Mouse (Mus musculus): ENCODE data around the gene Ifnar1. TPM values are rescaled to one million over a fixed set of nuclear protein-coding genes. Genes with fewer than 3 reads are reported as not detected.

Ifnar1 gene
- total RNA-seq, 2 experiments from 2014 or later: 11.3 to 15.4 TPM

DNA sequence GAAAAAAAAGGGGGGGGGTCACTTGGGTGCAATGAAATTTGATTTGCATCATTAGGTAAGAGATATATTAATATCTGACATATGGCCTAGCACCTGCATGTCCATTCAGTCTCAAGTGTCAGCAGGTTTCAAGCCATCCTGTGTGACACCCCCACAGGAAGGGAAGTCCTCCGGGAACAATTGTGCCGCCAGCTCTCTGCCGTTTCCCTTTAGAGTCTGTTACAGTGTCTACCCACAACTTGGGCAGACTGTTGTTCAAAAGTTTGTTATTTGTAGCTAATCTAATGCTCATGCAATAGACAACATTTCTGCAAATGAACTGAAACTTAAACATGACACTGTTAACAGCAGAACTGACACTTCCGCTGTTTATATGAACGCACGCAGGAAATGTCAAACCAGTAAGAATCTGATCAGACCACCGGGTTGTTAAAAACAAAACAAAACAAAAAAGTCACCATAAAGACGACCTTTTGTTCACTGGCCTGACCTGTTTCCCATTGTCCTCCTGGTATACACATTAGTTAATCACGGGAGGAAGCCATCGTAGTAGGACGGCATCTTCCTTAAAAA, 23.9 kb upstream of the Ifnar1 start:
- DNase-seq: no peak

- DNase-seq: no peak
Measured at GRCm38 (mm10) chr16:91461773-91462181, 23.3 kb upstream of the Ifnar1 start.

DNA sequence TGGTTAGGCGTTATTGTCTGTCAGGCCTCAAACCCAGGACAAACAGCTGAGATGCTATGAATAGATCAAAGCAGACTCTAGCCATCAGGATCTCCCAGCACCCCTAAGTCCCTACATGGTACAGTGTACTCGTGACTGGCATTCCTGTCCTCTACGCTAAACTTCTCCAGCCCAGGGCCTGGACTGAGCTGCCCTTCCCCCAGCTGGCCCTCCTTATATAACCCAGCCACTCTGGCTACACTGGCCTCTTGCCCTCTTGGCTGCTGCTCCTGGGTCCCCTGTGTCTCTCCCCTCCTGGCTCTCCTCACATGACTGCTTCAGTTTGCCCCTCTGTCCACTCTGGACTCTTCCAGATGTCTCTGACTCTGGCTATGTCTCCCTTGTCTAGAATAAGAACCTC, 22.4 kb upstream of the Ifnar1 start:
- DNase-seq: no peak

DNA sequence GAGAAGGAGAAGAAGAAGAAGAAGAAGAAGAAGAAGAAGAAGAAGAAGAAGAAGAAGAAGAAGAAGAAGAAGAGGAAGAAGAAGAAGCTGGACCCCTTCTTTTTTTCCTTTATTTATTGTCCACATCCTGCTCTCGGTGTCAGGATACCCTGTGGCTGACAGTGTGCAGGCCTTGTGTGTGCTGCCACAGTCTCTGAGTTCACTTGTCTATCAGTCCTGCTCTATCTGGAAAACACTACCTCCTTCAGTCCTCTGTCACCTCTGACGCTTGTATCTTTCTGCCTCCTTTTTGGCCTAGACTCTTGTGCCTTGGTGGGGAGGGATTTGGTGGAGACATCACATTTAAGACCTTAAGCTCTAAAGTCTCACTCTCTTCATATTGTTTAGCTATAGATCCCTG, 21.6 kb upstream of the Ifnar1 start:
- DNase-seq: no peak

GRCm38 (mm10) chr16:91463836-91464400, 21.1 kb upstream of the Ifnar1 start:
- no peak for DNase-seq

DNA sequence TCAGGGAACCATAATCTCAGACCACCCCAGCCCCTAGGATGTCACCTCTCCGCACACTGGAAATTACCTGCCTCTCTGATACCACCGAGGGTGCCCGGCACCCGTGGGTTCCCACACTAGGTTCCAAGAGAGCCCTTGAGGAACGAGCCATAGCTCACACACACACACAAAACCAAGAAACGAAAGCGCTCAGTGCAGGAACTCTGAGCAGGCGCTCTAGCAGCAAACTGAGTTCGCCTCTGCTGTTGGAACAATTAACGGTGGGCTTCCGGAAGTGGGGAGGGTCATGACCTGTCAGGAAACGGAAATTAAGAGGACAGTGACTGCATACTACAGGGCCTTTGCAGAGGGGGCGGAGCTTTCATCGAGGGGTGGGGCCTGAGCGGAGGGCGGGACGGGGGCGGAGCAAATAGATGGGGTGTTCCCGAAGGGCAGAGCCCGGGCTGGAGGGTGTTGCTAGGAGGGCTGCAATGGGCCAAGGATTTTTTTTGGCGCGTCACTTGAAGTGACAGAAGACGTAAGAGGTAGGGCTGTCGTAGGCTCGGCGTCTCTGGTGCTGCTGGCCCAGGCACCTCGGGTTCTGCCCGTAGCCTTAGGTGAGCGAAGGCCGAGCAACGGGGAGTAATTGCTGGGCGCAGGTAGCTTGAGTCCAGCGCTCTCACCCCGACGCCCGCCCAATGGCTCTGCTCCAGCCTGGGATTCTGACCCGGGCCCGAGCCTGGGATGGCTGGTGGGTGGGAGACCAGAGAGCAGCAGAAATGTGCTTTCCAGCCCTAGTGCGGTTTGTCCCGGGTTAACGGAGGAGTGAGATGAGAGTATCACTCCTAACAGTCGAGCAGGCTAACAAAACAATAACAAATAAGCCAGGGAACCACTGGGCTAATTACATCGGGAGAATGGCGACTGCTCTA, 20.2 kb upstream of the Ifnar1 start:
- DNase-seq: peak; percentile 94

GRCm38 (mm10) chr16:91465505-91466240, 19.4 kb upstream of the Ifnar1 start:
- DNase-seq: no peak

DNA sequence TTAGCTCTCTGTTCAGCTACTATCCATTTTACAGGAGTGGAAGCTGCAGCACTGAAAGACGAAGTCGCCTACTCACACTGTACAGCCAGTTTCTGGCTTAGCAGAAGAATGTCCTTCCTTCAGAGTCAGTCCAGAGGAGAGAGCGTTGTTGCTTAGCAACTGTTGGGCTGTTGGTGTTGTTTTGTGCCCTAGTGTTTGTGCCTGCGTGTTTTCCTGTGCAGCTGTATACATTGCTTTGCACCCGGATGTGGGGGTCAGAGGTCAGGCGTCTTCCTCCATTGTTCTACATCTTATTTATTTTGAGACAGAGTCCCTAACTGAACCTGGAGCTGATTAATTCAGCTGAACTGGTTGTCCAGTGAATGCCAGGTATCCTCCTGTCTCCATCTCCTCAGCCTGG, 18.5 kb upstream of the Ifnar1 start:
- no peak for DNase-seq

DNA sequence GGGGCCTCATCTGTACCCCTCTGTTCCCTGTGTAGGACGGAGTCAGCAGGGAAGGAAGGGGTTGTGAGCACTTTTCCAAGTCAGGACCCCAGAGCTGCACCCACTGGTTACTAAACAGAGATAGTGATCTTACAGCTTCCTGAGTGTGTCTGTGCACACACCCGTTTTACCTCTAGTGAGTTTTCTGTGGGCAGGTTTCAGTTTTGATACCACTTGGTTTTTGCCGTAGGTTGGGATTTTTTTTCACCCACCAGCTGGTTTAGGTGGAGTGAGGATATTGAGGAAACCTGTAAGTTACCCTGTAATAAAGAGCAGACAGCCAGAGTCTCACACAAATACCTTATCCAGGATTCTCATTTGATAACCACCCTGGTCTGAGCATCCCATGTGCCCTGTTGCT, 14.6 kb upstream of the Ifnar1 start:
- DNase-seq: no peak

- DNase-seq: no peak
Measured at GRCm38 (mm10) chr16:91471481-91471880, 13.6 kb upstream of the Ifnar1 start.

DNA sequence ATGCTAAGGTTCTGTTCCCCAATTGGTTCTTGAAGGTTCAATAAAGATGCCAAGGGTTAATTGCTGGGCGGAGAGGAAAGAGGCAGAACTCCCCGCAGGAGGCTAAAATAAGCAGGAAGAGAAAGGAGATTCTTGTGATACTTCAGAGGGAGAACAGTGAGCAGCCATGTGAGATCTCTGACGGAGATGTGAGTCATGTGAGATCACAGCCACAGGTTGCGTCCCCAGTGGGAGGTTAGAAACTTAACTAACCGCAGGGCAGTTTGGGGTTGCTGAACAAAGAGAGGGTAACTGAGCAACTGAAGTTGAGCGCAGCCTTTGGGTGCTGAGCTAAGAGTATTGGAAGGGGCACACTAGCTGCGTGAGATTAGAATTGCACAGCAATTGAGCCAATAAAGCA, 9.3 kb upstream of the Ifnar1 start:
- no peak for DNase-seq

DNA sequence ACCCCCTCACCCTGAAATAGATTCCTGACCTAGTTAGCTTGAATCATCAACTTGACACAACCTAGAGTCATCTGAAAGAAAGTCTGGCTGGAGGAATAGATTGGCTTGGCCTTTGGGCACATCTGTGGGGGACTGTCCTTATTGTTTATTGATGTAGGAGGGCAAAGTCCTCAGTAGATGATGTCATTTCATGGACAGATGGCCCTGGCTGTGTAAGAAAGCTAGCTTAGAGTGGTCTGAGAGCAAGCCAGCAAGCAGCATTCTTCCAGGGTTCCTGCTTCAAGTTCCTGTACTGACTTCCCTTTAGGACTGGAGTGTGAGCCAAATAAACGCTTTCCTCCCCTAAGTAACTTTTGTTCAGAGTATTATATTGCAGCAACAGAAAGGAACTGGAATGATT, 7.0 kb upstream of the Ifnar1 start:
- DNase-seq: no peak

GRCm38 (mm10) chr16:91480517-91480916, 4.5 kb upstream of the Ifnar1 start:
- no peak for DNase-seq

- DNase-seq: no peak
Measured at GRCm38 (mm10) chr16:91484387-91484786, 651 bp upstream of the Ifnar1 start.

GRCm38 (mm10) chr16:91485841-91486240, 803 bp downstream of the Ifnar1 start:
- DNase-seq: no peak

- DNase-seq: no peak
Measured at GRCm38 (mm10) chr16:91488066-91488465, 3.0 kb downstream of the Ifnar1 start.

GRCm38 (mm10) chr16:91490897-91491296, 5.9 kb downstream of the Ifnar1 start:
- no peak for DNase-seq

DNA sequence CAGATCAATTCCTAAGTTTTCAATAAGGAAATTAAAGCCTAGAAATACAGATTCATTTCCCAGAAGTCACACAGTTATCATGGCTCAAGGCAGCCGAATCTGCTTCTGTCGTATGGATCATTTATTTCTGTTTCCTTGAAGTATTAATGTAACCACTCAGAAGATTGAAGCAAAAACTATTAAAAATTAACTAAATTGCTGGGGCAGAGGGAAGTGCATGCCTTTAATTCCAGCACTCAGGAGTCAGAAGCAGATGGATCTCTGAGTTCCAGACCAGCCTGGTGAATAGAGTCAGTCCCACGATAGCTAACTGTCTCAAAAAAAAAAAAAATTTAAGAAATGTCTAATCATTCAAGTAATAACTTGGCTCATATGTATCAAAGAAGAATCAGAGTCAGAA, 6.4 kb downstream of the Ifnar1 start:
- no peak for DNase-seq

- DNase-seq: no peak
Measured at GRCm38 (mm10) chr16:91495501-91495900, 10.5 kb downstream of the Ifnar1 start.

DNA sequence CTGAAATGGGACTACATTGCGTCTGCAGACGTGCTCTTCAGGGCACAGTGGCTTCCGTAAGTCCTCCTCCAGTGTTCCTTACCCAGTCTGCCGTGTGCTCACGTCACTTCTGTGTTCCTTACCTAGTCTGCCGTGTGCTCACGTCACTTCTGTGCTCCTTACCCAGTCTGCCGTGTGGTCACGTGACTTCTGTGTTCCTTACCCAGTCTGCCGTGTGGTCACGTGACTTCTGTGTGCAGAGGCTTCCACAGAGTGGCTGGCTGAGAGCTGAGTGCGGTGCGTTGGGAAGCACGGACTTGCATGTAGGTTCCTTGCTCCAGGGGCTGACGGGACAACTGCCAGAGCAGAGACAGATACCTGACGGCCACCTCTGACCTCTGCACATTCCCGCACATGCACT, 11.2 kb downstream of the Ifnar1 start:
- peak; percentile 19 for DNase-seq

DNA sequence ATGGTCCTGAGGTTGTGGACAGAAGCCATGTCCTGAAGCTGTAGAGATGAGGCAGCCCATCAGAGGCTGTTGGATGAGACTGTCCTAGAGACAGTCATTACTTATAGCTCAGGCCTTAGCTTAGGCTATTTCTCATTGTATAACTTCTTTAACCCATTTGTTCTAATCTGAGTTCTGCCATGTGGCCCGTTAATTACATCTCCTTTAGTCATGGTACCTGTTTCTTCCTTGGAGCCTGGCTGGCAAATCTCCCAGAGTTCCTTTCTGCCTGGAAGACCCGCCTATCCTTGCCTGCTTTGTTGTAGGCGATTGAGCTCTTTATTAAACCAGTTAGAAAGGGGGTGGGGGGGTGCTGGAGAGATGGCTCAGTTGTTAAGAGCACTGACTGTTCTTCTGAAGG, 11.7 kb downstream of the Ifnar1 start:
- DNase-seq: no peak

DNA sequence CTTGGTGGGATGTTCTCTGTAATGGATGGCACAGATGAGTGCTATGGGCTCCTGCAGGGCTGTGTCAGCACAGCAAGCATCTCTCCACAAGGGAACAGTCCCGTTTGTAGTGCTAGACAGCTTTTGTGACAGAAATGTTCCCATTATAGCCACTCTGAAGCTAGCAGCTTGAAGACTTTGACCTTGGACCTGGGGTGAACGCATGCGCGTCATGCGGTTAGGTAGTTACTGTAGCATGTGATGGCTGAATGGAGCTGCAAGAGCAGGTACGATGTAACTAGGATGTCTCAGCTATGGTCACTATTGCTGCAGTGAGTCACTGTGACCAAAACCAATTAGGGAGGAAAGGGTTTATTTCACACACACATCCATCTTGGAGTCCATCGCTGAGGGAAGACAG, 13.0 kb downstream of the Ifnar1 start:
- DNase-seq: no peak

- DNase-seq: no peak
Measured at GRCm38 (mm10) chr16:91504701-91505100, 19.7 kb downstream of the Ifnar1 start.
